Mouse (Mus musculus): ENCODE results near the gene Lpar4.

GRCm38 (mm10) chrX:106871426-106871825 is 49.0 kb upstream of the Lpar4 start:
- TF ChIP-seq POLR2A (IDR thresholded peaks at IDR 0.05; ENCODE audit: borderline replicate concordance, extremely low read depth, insufficient read depth, insufficient read length, poor library complexity, severe bottlenecking) (no peak), CTCF (IDR thresholded peaks at IDR 0.05; ENCODE audit: borderline replicate concordance, extremely low read depth, insufficient read depth, insufficient read length) (no peak)
